Mouse (Mus musculus) induced T-regulatory cell, adult 2 months (primary cell): ENCODE measurements around the gene Olfr1555-ps1.
"Not testable (repeated sequence)": the region's sequence is repeated elsewhere in the genome, so short reads cannot be mapped to it uniquely, and the experiment has no call there.

Experiments
- DNase-seq: peaks from one replicate; pipeline ENCODE4 v3.0.0-alpha.2; 2012; ENCODE audit warnings: low read depth

Olfr1555-ps1 gene

DNA sequence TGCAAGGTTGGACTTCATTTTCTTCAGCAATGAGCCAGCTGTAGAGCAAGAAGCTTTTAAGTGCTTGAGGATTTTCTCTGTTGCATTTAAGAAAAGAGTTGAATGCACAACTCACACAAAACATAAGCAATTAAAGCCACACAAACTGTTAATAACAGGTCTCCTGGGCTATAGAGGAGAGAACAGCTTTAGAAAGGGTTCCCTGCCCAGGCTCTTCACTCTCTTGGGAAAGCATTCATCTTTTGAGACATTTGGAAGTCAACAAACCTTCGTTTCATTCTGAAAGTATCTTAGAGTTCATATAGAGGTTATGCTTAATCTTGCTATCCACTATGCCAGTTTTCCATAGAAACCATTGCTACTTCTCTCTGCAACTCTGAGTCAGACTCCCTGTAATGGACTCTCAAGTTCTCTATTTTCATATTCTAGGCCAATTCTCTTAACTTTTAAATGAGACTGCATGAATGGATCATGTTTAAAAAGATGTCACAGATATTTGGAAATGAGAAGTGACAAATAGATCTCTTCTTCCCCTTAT lies at the start of gene Olfr1555-ps1:
TSS of gene Olfr1555-ps1 (minus strand) at position 51 of the 538 bp plus-strand sequence.
- DNase-seq: not testable (repeated sequence)

DNA sequence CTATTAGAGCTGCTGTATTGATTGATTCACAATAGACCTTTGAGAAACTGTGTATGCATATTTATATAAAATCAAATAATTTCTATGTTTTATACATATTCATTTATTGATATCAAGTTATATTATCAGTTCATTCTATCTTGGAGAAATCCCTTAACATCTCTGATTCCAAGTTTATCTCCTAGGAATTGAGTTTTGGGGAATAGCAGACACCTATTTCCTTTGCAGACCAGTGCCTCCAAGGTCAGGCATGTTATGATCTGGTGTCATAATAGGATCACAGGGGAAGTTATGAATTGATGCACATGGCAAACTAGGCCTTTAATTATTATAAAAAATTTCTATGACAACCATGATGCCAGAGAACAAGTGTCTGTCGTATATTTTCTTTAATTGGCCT lies 30.4 kb upstream of the Olfr1555-ps1 start, which contains the start of gene Olfr1431:
TSS of gene Olfr1431 (plus strand) at position 301 of the 400 bp plus-strand sequence.
- no peak for DNase-seq

DNA sequence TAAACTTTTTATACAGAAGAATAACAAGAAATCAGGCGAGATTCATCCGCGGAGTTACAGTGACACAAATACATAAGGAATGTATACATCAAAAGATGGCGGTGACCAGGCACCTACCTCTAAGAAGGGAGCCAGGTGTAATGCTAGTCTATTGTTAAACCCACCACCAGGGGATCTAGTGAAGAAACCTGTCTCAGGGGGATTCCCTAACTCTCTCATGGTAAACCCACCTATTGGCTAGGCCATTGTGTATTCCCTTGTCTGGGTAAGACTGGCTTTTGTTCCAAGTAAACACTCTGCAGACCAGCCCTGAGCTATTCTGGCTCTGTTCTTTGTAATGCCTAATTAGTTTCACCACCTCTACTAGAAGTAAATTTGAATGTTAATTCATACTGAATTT lies 29.2 kb upstream of the Olfr1555-ps1 start:
- not testable (repeated sequence) for DNase-seq

DNA sequence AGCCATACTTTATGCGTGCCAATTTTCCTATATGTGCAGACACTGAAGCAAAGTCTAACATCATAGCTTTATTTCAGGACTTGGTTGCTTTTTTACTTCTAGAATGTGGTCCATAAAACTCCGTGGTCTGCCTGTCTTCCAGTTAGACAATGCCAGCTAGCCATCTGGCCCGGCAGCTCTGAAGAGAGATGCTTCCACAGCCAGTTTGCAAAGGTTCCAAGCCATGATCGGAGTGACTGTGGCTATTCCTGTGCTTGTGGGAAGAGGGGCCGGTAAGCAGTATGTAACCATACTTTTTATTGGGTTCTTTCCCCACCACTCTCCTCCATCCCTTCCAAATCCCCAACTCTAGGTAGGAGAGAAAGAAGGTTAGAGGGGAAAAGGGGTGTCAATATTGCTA lies 5.5 kb upstream of the Olfr1555-ps1 start:
- DNase-seq: not testable (repeated sequence)

DNA sequence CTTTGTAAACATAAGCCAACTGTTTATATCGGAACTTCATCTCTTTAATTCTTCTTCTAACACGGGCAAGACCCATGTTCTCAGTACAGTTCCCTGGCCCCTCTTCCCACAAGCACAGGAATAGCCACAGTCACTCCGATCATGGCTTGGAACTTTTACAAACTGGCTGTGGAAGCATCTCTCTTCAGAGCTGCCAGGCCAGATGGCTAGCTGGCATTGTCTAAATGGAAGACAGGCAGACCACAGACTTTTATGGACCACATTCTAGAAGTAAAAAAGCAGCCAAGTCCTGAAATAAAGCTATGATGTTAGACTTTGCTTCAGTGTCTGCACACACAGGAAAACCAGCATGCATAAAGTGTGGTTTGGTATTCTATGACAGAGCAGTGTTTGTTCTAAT lies 24.5 kb downstream of the Olfr1555-ps1 start:
- no peak for DNase-seq

DNA sequence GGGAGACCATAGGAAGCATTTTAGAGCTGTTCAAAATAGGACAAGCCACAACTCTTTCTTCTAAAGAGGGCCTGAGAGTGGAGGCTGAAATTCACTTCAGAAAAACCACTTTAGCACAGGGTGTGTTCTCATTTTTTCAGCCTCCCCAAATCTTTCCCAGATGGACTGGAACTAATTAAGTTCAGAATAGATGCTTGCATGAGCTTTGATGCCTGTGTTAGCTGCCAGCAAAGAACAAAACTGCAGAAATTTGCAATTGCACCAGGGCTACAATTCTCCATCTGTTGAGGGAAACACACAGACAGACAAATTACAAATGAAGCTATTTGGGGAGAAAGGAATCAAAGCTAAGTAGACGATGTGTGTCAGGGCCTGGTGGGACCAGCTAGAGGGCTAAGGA lies 26.6 kb downstream of the Olfr1555-ps1 start:
- no peak for DNase-seq

DNA sequence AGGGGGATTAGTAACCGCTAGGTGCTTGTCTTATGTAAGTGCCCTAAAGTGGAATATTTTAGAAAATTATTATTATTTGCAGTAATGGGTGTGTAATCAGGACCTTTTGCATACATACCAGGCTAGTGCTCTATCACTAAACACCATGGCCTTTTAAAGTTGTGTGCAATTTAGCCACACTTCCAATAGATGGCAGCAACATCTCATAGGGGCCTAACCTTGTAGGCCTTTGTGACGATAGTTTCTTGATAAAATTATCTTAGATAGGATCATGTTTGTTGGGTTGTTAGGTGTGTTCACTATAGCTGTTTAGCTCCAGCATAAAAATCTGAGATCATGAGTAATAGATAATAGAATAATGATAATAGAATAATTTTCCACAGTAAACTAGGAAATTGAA lies 35.6 kb downstream of the Olfr1555-ps1 start:
- DNase-seq: peak; percentile 38

DNA sequence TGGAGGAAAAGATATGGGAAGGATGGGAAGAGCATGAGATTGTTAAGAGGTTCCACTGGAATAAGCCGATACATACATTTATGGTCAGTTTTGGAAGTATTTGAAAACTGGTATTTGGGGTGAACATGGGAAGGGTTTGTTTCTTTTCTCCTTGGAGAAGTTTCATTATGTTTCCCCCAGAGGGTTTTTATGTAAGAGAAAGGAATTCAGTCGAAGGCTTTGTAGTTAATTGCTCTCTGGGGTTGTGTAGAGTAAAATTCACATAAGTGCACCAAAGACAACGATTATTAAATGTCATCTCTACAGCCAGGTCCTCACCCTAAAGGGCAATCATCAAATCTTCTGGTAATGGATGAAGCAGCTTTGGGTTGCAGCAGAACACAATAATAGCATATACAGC lies 46.8 kb downstream of the Olfr1555-ps1 start, which contains the start of gene Olfr76:
TSS of gene Olfr76 (minus strand) at position 101 of the 400 bp plus-strand sequence.
- DNase-seq: no peak

DNA sequence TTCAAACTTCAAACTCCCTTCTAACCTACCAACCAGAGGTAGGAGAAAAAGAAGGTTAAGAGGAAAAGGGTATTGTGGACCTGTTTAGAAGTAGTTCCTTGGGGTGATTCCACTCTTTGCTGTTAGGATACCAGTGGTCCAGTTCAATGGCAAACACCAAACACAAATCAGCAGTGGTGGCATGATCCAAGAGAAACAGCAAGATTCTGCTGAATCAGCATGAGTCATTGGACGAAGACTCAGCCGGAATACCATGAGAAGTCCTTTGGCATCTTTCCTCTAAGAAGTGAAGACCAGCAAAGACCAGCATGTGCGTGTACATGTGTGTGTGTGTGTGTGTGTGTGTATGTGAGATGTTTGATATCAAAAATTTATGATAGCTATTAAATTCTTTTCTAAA lies 53.4 kb downstream of the Olfr1555-ps1 start:
- DNase-seq: no peak

DNA sequence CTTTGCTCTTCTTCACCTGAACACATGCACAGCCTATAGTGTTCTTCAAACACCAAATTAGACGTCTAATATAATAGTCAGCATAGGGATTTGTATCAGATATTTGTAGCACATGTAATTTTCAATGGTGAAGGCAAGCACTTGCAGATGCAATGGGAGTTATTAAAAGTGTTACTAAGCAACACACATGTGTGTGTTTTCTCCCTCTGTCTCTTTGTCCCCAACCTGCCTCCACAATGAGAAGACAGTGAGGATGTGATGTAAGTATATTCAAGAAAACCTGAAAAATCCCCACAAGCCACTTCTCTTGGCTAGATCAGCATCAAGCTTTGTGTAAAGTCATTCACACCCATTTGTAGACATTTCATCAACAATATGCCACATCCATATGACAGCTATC lies 54.1 kb downstream of the Olfr1555-ps1 start, which contains the start of gene Olfr1428:
TSS of gene Olfr1428 (minus strand) at position 101 of the 400 bp plus-strand sequence.
- no peak for DNase-seq
